Mouse (Mus musculus) erythroblast, embryonic 14.5 days (primary cell): ENCODE data around the gene Ifngr1.

Experiments
- GATA1 ChIP-seq: IDR thresholded peaks from 2 replicates; pipeline ENCODE4 v1.6.1; 2012; ENCODE audit warnings: low read length, inconsistent platforms, mixed read lengths
- TAL1 ChIP-seq: IDR thresholded peaks from 3 replicates; pipeline ENCODE4 v1.6.1; 2012; ENCODE audit warnings: low read length, inconsistent platforms, mixed read lengths

DNA sequence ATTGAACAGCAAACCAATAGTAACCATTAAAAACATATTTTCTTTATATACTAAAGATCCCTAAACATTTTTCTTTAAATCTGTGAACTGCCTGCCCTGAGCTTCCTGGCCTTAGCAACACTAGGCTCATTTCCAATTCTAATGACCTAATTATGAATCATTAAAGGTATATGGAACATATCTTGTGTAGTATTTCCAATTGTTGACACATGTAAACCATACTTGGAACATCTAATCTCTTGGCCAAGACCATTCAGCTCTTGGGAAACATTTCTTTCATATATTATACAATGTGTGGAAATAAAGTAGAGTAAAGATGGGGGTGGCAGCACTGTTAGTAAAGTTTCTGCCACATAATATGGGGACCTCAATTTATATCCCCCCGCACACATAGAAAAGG is 47.9 kb downstream of the Ifngr1 start:
- no peak for TF ChIP-seq GATA1
- no peak for TF ChIP-seq TAL1
